Mouse (Mus musculus) C3H10T1/2 (cell line): ENCODE measurements around the gene Gemin2. TPM values are rescaled to one million over a fixed set of nuclear protein-coding genes. Genes with fewer than 3 reads are reported as not detected.

Experiments used
- polyA plus RNA-seq, 2 experiments: library from polyadenylated mRNA; unstranded; fragments of >200 nt; fragmentation: generic; extraction: Trizol; gene quantifications; one replicate each; pipeline ENCODE4 v1.2.1; 2012; ENCODE audit warnings: missing spikeins in 2 of 2

Gemin2 gene
- 1 to 10 TPM; 2.4 to 5.0 TPM for polyA plus RNA-seq

DNA sequence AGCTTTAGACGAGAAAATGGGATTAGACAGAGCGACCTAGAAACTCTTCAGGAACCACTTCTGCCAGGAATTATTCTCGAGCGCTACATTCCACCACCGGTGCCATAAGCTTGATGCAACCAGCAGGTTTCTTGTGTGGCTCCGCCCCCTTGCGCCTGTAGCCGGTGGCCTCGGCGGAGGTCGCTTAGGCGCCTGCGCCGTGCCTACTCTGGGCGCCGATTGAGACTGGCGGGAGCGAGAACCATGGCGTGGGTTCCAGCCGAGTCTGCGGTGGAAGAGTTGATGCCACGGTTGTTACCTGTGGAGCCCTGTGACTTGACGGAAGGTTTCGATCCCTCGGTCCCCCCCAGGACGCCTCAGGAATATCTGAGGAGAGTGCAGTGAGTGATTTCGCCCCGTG, at the start of gene Gemin2:
Gene Gemin2, plus strand, starts transcription at position 160 of the 400 bp plus-strand sequence.

DNA sequence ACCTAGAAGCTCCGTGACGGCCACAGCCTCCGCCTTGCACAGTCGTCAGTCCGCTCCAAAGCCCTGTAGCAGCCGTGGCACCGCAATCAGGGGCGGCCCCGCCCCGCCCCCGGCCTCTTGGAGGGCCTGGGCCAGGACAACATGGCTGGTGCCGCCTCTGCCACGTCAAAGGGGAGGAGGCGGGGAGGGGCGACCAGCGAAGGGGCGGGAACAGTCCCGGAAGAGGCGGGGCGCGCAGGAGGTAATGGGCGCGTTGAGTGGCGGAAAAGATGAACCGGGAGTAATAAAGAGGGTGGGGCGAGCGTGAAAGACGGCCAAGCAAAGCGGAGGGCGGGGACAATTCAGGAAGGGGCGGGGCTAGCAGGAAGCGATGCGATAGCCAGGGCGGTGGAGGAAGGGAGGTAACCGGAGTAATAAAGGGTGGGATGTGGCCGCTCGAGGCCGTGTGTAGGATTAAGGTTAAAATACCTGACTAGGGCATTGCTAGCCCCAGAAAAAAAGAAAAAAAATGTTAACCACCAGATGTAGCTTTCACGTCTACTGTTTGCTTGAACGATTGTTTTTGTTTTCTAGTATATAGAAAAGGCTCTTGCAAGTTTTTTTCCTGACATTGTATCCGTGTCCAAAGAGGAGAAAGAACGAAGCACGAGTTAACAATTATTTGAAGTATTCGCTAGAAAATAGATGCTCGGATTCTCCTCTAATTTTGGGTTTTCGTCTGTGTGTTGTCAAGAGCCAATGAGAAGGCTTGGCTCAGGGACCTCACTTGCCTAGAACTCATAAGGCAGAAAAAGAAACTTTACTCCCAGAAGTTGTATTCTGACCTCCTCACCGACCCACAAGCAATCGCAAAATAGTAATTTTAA, 1.1 kb upstream of the Gemin2 start, which contains the start of gene Sec23a:
Gene Sec23a, minus strand, starts transcription at position 174 of the 866 bp plus-strand sequence.

DNA sequence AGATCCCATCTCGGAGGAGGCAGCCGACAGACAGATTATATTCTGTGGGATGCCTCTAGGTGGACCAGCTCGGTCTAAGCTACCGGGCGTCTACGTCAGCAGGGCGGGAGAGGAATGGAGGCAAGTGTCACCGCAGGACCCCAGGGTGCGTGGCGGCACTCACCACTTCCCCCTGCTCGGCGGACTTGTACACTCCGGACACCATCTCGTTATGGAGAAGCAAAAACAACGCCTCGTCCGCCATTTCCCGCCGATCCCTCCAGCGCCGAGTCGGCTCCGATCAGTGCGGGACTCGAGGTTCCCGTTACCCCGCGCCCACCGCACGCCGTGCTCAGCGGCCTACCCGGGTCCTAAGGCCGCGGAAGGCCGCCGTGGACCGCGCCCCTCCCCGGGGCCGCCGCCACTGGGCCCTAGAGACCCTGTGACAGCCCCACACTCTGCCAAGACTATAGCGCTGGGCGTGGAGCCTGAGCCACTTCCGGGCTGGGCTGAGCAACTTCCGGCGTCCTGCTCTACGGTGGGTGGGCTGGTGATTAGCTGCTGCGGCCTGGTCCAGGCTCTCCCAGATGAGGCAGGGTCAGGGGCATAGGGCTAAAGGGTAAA, 47.9 kb downstream of the Gemin2 start, which contains the start of gene Trappc6b:
Gene Trappc6b, minus strand, starts transcription at position 480 of the 603 bp plus-strand sequence.

DNA sequence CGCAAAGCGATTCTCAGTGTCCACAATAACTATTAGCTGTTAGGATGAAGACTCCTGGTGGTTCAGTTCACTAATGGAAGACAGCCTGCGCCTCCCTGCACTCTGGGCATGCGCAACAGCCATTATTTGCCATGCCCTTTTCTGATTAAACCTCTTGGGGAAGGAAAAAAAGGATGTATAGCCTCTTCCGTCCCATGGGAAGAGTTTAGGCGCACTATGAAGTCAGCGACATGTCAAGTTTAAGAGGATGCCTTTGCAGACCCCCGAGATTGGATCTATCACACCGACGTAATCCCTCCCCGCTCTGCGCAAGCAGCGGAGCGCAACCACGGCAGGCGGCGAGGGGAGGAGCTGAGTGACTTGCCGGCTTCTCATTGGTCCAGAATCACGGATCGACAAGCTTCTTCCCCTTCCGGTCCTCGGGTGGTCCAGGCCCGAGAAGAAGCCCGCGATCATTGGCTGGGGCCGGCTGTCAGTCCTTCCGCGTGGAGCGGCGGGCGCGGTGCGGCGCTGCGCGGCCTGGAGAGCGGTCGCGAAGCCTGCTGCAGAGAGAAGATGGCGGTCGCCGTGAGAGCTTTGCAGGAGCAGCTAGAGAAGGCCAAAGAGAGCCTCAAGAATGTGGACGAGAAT, 53.4 kb downstream of the Gemin2 start, which contains the start of gene Pnn:
Gene Pnn, plus strand, starts transcription at position 437 of the 630 bp plus-strand sequence.

Other genes with a start within 250 kb of the Gemin2 start
- gene Sec23a, start 1.4 kb upstream of the Gemin2 start, polyA plus RNA-seq, result 10 to 100 TPM in 1 of 2 experiments, 1 to 10 TPM in 1; 1.0 to 11.9 TPM
- 10 to 100 TPM in 1 of 2 experiments, 1 to 10 TPM in 1; 2.7 to 26.2 TPM for gene Trappc6b, start 48.1 kb downstream of the Gemin2 start, polyA plus RNA-seq
- 1 to 10 TPM; 1.4 to 8.0 TPM for gene Pnn, start 53.5 kb downstream of the Gemin2 start, polyA plus RNA-seq
- gene Mia2, start 82.4 kb downstream of the Gemin2 start, polyA plus RNA-seq, result 1 to 10 TPM; 1.1 to 9.1 TPM
- 1 to 10 TPM; 1.2 to 3.0 TPM for gene Fbxo33, start 206.3 kb downstream of the Gemin2 start, polyA plus RNA-seq